Mouse (Mus musculus) cerebellum, postnatal 25 days (tissue): ENCODE data around the gene Rimkla.
A peak's percentile ranks its signal among the peaks of the same experiment; 100 is the strongest.
"Not testable (repeated sequence)": the region's sequence is repeated elsewhere in the genome, so short reads cannot be mapped to it uniquely, and the experiment has no call there.

Source experiments
- DNase-seq, 2 experiments: peaks; one replicate each; pipeline ENCODE4 v3.0.0; 2021; ENCODE audit warnings: mixed read lengths in 2 of 2

Gene Rimkla

GRCm38 (mm10) chr4:119492291-119492932 is at the start of gene Rimkla:
Gene Rimkla, minus strand, starts transcription at chr4:119492628.
- peak; percentile 89 to 92 for DNase-seq

- DNase-seq = no peak
Observed at GRCm38 (mm10) chr4:119540533-119540890, 48.1 kb upstream of the Rimkla start.

GRCm38 (mm10) chr4:119539836-119540532 is 47.6 kb upstream of the Rimkla start:
- no peak for DNase-seq

GRCm38 (mm10) chr4:119539031-119539824 is 46.8 kb upstream of the Rimkla start, which contains the start of gene Frg2f1:
Gene Frg2f1, minus strand, starts transcription at chr4:119539529.
- DNase-seq = peak; percentile 97

GRCm38 (mm10) chr4:119537436-119537835 is 45.0 kb upstream of the Rimkla start:
- no peak for DNase-seq

GRCm38 (mm10) chr4:119536615-119537014 is 44.2 kb upstream of the Rimkla start, which contains the start of gene Foxj3:
Gene Foxj3, plus strand, starts transcription at chr4:119537004.
- DNase-seq = not testable (repeated sequence)

- DNase-seq = no peak
Observed at GRCm38 (mm10) chr4:119535103-119535502, 42.7 kb upstream of the Rimkla start.

GRCm38 (mm10) chr4:119531813-119532212 is 39.4 kb upstream of the Rimkla start:
- DNase-seq = peak in 1 of 2 experiments; percentile 27

GRCm38 (mm10) chr4:119526329-119526845 is 34.0 kb upstream of the Rimkla start:
- DNase-seq = no peak

GRCm38 (mm10) chr4:119524466-119524865 is 32.0 kb upstream of the Rimkla start:
- no peak for DNase-seq

GRCm38 (mm10) chr4:119524010-119524409 is 31.6 kb upstream of the Rimkla start:
- no peak for DNase-seq

- DNase-seq = no peak
Observed at GRCm38 (mm10) chr4:119523575-119523974, 31.1 kb upstream of the Rimkla start.

GRCm38 (mm10) chr4:119512731-119513141 is 20.3 kb upstream of the Rimkla start:
- no peak for DNase-seq

- no peak for DNase-seq
Observed at GRCm38 (mm10) chr4:119511591-119511990, 19.2 kb upstream of the Rimkla start.

GRCm38 (mm10) chr4:119498319-119498848 is 6.0 kb upstream of the Rimkla start:
- DNase-seq = no peak

GRCm38 (mm10) chr4:119492933-119493327 is 502 bp upstream of the Rimkla start:
- no peak for DNase-seq

- DNase-seq = peak; percentile 59 to 79
Observed at GRCm38 (mm10) chr4:119490806-119491205, 1.6 kb downstream of the Rimkla start.

- no peak for DNase-seq
Observed at GRCm38 (mm10) chr4:119489666-119490065, 2.8 kb downstream of the Rimkla start.

- no peak for DNase-seq
Observed at GRCm38 (mm10) chr4:119484882-119485281, 7.5 kb downstream of the Rimkla start.

- peak in 1 of 2 experiments; percentile 51 for DNase-seq
Observed at GRCm38 (mm10) chr4:119483051-119483450, 9.4 kb downstream of the Rimkla start.

GRCm38 (mm10) chr4:119473150-119473549 is 19.3 kb downstream of the Rimkla start:
- DNase-seq = no peak

- DNase-seq = no peak
Observed at GRCm38 (mm10) chr4:119472545-119472944, 19.9 kb downstream of the Rimkla start.
